Mouse (Mus musculus): Measurements from ENCODE around the gene Trim16.

DNA sequence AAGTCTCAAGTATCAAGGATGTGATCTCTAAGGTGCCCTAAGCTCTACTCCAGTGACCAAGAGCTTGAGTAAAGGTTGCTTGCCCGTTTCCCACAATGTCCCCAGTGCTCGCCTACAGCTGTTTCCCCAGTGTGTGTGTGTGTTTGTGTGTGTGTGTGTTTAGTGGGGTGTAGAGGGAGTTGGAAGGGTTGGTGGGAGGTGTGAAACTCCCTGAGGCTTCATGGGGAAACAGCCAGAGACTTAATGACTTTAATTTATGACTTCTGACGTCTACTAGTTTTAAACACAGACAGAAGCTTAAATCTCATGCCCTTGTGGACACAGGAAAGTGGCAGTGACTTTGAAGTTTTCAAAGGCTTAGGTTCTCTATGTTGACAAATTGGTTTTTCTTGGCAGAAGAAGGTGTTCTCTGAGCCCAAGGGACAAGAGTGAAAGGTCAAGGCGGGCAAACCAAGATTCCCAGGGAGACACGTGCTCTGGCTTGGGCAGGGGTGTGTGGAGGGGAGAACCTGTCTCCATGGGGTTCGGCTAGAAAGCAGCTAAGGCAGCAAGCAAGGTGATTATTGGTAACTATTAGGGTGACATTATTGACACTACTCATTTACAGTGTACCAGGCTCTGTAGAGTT lies 6.2 kb downstream of the Trim16 start:
- TF ChIP-seq CTCF (IDR thresholded peaks at IDR 0.05; ENCODE audit: borderline replicate concordance, insufficient read depth, low read length), result no peak
- TF ChIP-seq POLR2A (IDR thresholded peaks at IDR 0.05; ENCODE audit: low read depth, low read length), result no peak
